Mouse (Mus musculus): ENCODE measurements around the gene Celf3. TPM values are rescaled to one million over a fixed set of nuclear protein-coding genes. Genes with fewer than 3 reads are reported as not detected.

The Celf3 gene
- polyA plus RNA-seq (2012; rRNA removed), result 32.0 and 35.9 TPM in 2 replicates

GRCm38 (mm10) chr3:94477981-94478422 is at the start of gene Celf3:
Celf3 (plus strand) TSS chr3:94478295.

GRCm38 (mm10) chr3:94442951-94443596 is 35.0 kb upstream of the Celf3 start, which contains the start of gene Mrpl9:
Mrpl9 (plus strand) TSS chr3:94443318.

GRCm38 (mm10) chr3:94443597-94443964 is 34.5 kb upstream of the Celf3 start, which contains the start of gene Oaz3:
Oaz3 (minus strand) TSS chr3:94443915.

DNA sequence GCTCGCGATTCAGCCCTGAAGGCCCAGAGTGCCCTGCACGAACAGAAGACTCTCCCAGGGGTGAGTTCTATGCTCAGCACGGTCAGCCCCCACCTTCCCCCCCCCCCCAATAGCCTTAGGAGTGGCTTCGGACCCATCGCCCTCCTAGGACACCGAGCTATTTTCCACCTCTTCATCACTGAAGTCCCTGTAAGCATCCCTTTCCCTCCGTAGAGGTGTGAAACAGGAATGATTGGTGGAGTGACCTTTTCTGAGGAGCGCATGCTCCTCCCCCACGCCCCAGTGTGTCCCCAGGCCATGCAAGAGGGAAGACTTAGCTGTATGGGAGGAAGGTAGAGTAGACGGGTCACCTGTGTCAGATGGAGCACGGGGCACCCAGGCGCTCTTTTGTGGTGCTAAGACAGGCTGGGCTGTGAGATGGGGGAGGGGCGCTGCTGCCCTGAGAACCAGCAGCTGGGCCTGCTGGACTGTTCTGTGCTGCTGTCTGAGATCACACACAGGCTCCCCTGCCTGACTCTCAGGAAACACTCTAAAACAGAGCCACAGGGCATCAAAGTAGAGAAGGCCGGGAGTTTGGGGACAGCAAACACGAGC is 2.3 kb downstream of the Celf3 start, which contains the start of gene Riiad1:
Gene Riiad1 (minus strand): TSS at position 51 of the 594 bp plus-strand sequence.

Other genes with a start within 250 kb of the Celf3 start
- gene Gm4778, start 214.3 kb upstream of the Celf3 start, polyA plus RNA-seq (2012; rRNA removed), result not detected in 2 replicates
- gene Them4, start 168.2 kb upstream of the Celf3 start, polyA plus RNA-seq (2012; rRNA removed), result 0.93 and 1.3 TPM in 2 replicates
- gene Them5, start 136.2 kb upstream of the Celf3 start, polyA plus RNA-seq (2012; rRNA removed), result not detected in 2 replicates
- gene C2cd4d, start 115.9 kb upstream of the Celf3 start, polyA plus RNA-seq (2012; rRNA removed), result 2.8 and 3.3 TPM in 2 replicates
- gene Rorc, start 105.5 kb upstream of the Celf3 start, polyA plus RNA-seq (2012; rRNA removed), result 25.5 and 36.0 TPM in 2 replicates
- 0.17 and 0.38 TPM in 2 replicates for gene Lingo4, start 79.8 kb upstream of the Celf3 start, polyA plus RNA-seq (2012; rRNA removed)
- gene Tdrkh, start 65.0 kb upstream of the Celf3 start, polyA plus RNA-seq (2012; rRNA removed), result 0.07 and 0.09 TPM in 2 replicates
- 37.0 and 38.6 TPM in 2 replicates for gene Mrpl9, start 35.0 kb upstream of the Celf3 start, polyA plus RNA-seq (2012; rRNA removed)
- gene Oaz3, start 34.4 kb upstream of the Celf3 start, polyA plus RNA-seq (2012; rRNA removed), result 0.25 and 1.2 TPM in 2 replicates
- 0.22 and 0.29 TPM in 2 replicates for gene Riiad1, start 2.0 kb downstream of the Celf3 start, polyA plus RNA-seq (2012; rRNA removed)
- 5.1 and 6.1 TPM in 2 replicates for gene Snx27, start 104.4 kb downstream of the Celf3 start, polyA plus RNA-seq (2012; rRNA removed)
- gene Gm10972, start 164.8 kb downstream of the Celf3 start, polyA plus RNA-seq (2012; rRNA removed), result not detected in 2 replicates
- gene Tuft1, start 180.6 kb downstream of the Celf3 start, polyA plus RNA-seq (2012; rRNA removed), result 23.5 and 27.6 TPM in 2 replicates
- gene Selenbp2, start 215.3 kb downstream of the Celf3 start, polyA plus RNA-seq (2012; rRNA removed), result 10.0 and 13.1 TPM in 2 replicates